Mouse (Mus musculus): ENCODE measurements around the gene Dpf3.

Gene Dpf3

DNA sequence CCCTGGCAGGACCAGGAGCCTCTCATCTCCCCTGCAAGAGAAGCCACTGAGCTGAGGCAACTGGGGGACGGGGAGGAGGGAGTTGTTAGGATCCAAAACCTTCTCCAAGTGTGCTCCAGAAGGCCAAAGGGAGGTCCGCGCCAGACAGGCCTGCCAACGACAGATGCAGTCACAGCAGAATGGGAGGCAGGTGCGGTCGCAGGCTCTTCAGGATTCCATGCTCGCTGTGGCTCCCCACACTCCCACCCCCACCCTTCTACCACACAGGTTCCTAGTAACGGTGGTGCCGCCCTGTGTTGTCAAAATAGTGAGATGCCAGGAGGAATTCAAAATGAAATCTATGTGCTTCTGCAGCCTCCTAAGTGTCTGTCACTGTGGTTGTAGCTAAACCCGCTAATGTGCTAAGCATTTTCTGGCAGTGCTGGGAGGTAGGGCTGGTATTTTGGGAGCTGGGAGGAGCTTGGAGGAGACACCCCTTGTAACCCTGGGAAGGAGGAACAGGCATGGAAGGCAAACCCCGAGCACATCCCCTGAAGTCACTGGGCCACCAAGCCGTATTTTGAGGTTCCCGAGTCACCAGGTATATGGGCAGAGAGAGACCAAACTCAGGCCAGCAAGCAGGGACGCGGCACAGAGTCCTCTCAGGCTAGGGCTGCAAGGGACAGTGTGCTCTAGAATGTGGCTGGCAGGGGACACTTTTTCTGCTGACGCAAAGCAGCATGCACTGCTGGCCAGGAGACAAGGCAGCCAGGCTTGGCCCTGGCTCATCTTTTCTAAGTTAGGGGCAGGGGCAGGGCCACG lies 75.6 kb downstream of the Dpf3 start:
- peak; percentile 35 for DNase-seq (ENCODE audit: low spot score)

DNA sequence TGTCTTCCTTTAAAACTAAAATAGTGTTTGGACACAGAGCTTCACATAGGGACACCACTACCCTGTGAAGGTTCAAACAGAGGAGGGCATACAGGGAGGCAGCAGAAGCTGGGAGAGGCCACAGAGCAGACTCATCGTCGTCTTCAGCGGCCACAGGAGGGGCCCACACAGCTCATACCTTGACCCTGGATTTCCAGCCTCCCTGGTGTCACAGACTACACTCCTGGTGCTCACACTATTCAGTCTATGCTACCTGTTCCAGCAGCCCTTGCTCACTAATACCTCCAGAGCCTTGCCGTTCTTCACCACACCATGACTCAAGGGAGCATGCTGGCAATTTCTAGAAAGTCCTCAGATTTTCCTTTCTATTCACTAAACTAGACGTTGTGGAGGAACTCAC lies 76.5 kb downstream of the Dpf3 start:
- no peak for DNase-seq (ENCODE audit: low spot score)

DNA sequence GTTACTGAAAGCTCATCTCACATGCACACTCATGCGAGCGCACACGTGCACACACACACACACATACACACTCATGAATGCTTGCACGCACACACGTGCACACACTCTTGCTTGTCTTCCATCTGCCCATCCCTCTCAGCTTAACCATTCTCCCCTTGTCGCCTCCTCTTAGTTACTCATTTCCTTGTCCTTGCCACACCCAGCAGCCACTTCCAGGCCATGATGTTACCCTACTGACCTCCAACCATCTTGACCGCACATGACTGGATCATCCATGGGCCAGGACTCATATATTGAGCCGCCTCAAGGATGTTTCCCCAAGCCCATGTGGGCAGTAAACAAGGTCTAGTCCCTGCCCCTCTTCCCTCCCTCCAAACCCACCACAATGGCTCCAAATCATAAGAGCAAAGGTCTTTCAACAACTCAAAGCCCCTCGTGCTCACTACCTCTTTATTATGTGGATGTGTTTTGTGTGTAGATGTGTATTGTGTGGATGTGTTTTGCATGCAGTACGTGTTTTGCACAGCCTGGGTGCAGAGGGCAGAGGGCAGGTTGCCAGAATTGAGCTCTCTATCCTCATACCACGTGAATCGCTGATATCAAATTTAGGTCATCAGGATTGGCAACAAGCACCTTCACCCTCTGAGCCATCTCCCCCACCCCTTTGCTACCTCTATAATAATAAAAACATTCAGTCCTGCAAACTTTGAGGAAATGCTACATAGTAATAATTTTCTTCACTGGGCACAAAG lies 82.0 kb downstream of the Dpf3 start:
- no peak for DNase-seq (ENCODE audit: low spot score)

DNA sequence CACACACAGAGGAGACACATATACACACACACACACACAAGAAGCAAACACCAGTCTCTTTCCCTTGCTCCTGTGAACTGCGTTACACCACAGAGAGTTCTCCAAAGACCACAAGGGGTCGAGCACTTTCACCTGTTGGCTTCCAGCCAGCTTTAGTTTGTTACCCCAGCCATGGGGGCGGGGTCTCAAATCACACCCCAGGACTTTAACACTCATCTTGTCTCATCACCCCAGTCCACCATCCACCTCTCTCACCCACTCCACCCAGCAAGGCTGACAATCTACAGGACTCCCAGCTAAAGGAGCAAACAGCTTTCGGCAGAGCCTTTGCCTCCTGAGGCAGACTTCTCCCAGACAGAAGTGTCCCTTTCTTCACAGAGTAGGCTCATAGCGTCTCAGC lies 85.2 kb downstream of the Dpf3 start:
- DNase-seq (ENCODE audit: low spot score), result no peak

DNA sequence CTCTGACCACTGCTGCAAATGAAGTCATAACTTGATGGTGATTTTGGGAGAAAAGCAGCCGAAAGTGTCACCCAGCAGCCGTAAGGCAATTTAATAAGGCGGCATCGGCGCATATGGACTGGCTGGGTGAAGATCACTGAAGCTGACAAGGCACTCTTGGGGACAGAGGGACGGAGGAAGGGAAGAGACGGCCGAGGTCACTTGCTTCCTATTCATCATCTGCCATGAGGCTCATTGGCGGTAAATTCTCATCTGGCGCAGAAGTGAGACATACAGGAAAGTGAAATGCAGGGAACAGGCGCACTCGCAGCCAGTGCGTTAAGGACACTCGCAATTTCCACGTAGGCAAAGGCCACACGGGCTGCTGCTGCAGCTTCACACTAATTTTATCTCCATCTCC lies 95.5 kb downstream of the Dpf3 start:
- no peak for DNase-seq (ENCODE audit: low spot score)

DNA sequence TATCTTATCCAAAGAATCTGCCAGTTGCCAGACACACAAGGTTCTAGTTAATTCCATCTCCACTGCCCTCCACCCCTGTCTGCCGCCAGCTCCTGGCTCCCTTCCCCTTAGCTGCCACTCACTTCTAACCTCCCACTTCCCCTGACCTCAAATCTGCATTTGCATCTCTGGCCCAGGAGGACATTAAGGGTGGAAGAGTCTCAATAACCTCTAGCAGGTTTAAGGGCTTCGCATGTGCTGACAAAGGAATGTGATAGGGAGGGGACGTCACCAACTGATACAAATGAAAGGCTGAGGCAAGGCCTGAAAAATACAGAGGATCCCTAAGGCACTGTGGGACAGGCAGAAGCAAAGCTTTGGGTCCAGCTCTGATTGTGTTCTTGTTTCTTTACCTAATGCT lies 100.0 kb downstream of the Dpf3 start:
- no peak for DNase-seq (ENCODE audit: low spot score)

DNA sequence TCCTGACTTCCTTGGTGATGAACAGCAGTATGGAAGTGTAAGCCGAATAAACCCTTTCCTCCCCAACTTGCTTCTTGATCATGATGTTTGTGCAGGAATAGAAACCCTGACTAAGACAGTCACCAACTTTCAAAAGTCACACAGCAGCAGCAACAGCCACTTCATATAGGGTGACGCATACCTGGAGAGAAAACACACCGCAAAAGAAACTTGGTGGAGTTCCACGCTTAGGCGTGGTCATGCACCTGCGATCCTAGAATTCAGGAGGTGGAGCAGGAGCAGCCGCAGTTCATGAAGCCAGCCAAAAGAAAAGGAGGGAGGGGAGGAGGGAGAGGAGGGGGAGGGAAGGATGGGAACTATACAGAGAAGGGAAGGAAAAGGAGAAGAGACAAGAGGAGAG lies 106.4 kb downstream of the Dpf3 start:
- DNase-seq (ENCODE audit: low spot score), result no peak

DNA sequence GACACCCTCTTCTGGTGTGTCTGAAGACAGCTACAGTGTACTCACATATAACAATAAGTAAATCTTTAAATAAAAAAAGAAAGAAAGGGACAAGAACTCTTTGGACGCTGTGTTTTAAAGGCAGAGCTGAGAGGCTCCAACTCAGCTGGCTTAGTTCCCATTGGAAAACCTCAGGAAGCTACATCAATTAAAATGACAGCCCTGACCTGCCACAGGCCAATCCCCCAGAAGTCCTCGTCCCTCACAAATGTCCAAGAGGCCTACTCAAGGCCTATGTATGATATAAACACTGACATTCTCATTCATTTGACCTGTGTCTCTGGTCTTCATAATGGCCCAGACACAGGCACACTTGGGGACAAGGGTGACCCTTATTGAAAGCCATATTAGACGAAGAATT lies 107.5 kb downstream of the Dpf3 start:
- no peak for DNase-seq (ENCODE audit: low spot score)

DNA sequence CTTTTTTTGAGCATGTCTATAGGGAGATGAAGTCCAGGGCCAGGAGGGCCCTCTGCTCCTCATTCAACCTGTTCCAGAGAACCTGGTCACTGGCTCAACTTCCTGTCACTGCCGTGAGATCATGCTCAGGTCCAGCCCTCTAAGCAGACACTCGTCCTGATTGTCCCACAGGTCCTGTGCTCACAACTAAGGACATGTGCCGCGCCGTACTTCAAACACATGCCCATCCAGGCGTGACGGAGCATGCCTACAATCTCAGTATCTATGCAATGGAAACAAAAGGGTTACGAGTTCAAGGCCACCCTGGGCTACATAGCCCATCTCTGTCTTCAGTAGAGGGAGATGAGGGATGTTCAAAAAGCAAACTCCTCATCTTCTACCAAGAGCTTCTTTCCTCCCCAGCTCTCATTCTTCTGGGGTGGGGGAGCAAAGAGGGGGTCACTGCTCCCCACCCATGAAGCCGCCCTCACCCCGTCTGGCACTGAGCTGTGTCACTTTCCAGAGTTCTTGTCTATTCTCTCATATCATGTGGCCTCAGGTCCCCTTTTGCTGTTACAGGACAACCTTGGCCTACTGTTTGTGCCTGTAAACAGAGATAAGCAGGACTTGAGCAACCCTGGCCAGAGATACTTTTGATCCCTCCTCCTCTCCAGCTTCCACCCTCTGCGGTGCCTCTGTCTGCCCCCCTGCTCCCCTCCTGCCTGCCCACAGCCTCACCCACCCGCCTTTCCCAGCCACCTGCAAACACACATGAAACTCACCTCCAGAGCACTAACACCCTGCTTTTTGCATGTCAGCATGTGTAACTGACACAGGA lies 112.3 kb downstream of the Dpf3 start:
- DNase-seq (ENCODE audit: low spot score), result no peak

DNA sequence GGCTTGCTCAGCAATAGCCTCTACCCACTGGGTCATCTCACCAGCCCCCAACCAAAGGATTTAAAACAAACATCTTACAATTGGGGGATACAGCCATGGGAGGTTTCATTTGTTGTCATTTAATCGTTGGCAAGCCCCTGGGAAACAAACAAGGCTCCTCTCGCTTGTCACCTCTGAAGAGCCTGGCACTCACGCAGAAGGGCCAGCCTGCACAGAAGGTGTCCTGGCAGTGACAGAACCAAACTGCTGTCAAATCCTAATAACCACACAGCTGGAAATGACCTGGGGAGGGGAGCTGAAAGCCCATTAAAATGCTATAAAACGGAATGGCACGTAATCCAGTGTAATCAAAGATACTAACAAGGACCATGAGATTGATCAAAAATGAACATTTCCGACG lies 114.4 kb downstream of the Dpf3 start:
- DNase-seq (ENCODE audit: low spot score), result no peak

DNA sequence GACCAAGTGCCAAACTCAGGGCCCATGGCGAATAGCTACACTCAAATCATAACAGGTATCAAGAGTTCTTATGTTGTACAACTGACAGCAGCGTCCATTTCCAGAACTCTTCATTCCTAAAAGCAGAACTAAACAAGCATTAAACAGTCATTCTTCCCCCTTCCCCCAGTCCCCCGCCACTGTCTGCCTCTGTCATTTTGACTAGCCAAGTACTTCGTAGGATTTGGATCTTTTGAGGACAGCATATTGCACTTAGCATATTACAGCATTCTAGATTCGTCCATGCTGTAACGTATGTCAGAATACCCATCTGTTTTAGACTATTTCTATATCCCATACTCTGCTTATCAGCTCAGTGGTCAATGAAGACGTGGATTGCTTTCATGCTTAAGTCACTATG lies 115.2 kb downstream of the Dpf3 start:
- no peak for DNase-seq (ENCODE audit: low spot score)

DNA sequence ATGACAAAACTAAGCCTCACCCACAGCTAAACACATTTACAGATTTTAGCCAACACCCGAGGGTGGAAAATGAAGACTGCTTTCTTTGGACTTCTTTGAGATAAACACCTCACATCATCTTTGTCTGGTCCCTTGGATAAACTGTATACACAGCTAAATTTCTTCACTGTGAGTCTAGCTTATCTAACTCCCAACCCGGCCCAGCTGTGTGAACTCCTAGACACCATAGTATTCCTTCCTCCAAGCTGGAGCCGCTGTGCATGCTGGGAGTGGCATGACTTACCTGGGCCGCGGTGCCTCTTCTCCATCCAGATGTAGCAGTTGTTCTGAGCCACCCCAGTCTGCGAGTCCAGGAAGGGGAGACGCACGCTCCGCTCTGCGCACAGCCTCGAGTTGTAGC lies 117.3 kb downstream of the Dpf3 start:
- DNase-seq (ENCODE audit: low spot score), result no peak

DNA sequence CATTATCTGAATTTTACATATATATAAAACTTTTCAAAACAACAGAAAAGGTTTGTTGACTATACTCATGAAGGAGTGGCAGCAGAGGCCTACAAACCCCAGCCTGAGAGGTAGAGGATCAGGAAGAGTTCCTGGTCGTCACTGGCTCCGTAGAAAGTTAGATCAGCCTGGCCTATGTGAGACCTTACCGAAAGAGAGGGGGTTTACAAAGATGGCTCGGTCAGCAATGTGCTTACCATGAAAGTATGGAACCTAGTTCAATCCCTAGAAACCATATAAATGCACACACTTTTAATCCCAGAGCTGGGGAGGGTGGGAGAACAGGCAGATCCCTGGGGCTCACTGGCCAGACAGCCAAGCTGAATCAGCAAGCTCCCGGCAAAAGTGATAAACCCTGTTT lies 118.1 kb downstream of the Dpf3 start:
- no peak for DNase-seq (ENCODE audit: low spot score)

DNA sequence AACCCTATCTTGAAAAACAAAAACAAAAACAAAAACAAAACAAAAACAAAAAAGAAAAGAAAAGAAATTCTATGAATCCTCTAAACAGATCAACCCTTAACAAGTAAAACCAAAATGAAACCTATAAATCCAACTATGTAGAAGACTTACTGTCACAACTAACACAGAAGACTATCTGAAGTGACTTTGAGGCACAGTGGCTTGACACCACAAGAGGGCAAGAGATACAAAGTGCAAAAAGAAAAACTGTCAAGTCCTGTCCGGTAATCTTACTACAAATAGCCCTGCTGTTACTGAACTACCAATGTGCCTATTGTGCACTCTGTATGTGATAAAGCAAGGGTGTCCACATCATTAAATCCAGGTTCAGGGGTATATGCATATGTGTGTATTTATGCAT lies 120.0 kb downstream of the Dpf3 start:
- DNase-seq (ENCODE audit: low spot score), result no peak

DNA sequence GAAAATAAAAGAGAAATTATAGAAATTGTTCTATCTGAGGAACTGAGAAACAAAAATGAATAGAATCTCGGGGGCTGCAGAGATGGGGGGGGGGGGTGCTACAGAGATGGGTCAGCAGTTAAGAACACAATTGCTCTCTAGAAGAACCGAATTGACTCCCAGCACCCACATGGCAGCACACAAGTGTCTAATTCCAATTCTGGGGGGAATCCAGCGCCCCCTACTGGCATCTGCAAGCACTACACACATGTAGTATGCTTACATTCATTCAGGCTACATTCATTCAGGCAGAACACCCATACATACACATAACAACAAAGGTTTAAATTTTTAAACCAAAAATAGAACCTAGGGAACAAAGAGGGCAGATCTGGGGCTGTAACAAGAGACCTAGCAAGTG lies 122.7 kb downstream of the Dpf3 start:
- no peak for DNase-seq (ENCODE audit: low spot score)

DNA sequence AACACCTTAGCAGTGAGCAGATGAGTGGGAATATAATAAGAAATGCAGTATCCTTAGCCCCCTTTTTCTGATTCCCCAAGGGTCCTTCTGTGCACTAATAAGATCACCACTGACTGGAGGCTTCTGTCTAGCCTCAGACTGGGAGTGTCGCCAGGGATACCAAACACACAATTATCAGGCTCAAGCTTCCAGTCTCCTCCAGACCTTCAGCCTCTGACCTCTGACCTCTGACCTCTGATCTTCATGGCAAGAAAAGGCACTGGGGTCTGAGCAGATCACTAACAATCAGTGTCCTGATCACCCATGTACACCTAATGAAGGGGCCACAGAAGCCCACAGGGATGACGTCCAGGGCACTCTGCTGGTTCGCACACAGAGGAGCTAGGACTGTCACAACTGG lies 125.7 kb downstream of the Dpf3 start:
- no peak for DNase-seq (ENCODE audit: low spot score)

DNA sequence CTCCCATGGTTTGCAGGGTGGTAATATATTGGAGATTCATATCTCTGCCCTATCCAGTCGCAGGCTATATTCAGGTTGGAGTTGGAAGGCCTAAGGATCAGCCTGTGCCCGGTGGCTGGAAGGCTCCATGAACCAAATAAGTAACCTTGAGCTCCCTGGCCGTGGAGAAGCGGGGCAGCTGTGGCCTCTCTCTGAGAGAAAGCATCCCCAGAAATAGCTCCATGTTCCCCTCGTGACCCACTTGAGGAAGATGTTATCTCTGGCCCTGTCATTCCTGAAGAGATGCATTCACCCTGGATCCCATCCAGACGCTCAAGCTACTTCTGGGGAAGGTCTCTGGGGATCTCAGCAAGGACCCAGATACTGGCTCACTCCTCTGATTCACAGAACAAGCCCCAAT lies 134.9 kb downstream of the Dpf3 start:
- DNase-seq (ENCODE audit: low spot score), result no peak

DNA sequence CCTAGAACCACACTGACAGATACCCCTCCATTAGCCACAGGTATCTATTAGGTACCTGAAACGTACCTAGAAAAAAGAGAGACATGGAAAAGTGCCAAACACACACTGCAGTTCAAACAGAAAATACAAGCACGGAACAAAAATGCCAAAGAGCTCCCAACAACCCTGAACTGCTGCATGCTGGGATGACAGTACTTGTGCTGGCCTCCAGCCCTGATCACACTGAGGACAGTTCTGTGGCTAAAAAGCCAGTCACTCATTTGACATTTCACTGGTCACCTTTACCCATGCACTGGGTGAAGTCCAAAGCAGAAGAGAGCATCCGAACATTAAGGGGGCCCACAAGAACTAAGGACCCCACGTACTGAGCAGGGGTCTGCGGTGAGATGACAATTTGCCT lies 137.8 kb downstream of the Dpf3 start:
- no peak for DNase-seq (ENCODE audit: low spot score)

DNA sequence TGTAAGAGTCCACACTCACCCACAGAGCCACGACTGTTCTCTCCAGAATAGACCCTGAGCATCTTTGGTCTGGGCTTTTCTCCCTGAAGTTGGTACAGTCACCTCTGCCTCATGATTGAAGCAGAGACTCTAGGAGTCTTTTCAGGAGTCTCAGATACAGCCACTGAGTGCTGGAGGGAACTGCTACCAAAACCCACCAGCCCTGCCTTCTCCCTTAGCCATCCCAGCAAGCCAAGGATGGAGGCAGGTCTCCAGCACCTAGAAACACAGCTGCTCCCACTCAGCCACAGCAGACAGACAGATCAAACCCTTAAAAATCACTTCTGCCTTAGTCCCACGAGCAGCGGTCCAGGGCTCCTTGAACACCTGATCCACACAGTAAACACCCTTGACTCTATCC lies 139.3 kb downstream of the Dpf3 start:
- no peak for DNase-seq (ENCODE audit: low spot score)

DNA sequence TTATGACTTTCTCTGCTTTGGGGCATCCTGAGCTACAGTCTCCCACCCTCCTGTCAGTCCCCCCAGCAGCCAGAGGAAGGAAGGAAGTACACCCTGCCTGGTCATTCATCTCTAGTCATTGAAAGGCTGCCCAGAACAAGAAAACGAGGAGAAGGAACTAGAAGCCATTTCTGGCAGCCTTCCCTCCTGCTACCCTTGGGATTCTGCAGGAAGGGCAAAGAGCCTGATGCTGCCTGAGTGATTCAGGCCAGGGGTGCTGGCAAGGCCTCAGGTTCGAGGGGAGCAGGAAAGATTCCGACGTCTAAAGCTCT lies 144.7 kb downstream of the Dpf3 start:
- DNase-seq (ENCODE audit: low spot score), result no peak

DNA sequence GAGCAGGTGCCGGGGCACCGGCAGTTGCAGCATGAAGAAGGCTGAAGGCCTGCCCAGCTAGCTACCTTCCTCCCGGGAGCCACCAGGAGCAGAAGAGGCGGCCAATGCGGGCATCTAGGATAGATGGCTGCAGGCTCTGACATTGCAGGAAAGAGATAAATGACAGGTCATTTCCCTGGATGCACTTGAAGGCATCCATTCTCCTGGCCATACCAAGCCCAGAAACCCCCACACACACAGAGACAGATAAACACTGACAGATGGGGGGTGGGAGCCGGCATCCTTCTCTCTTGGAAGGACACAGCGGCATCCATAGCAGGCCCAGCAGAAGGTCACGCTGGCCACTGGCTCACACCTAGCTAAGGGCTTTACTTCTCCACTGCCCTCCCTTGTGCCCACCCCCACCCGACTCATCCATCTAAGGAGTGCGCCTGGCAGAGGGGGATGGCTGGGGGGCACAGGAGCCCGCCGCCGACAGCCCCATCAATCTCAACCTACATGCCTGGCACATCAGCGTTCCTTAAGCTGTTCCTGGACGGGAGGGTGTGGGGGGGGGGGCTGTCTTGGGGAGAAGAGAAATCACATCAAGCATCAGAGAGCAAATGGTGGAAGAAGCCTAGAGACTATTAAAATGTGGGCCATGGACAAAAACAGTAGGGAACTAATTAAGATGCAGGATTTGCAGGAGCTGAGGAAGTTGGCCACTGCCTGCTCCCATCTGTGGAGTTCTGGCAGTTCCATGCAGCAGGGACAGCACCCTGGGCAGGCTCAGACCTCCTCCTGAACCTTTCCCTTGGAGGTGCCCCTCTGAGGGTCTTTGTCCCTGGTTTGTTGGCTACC lies 145.3 kb downstream of the Dpf3 start:
- no peak for DNase-seq (ENCODE audit: low spot score)

DNA sequence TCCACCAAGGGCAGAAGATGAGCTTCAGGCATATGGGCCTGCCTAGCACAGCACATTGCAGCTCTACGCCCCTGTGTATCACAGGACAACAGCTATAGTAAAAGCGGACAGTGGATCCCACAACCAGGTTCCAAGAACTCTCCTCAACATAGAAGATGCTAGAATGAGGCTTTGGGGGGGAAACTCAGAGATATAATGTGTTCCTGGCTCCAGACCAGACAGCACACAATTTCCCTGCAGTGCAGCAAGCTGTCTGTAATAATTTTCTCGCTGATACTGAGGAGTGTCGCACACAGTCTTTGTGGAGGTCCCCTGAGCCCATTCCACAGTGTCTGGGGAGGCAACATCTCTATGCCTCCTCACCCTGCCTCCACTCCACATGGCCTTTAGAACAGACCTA lies 146.6 kb downstream of the Dpf3 start:
- DNase-seq (ENCODE audit: low spot score), result no peak

All from layer of hippocampus, adult 9-10 months (tissue).